Mouse (Mus musculus) hematopoietic multipotent progenitor cell, adult 10-12 weeks (in vitro differentiated cells): ENCODE measurements around the gene Fam71f2. TPM values are rescaled to one million over a fixed set of nuclear protein-coding genes. Genes with fewer than 3 reads are reported as not detected.

Source experiments
- polyA plus RNA-seq: library from polyadenylated mRNA; stranded (reverse); fragments of >175 nt; gene quantifications from 2 replicates; pipeline ENCODE4 v1.2.3, GENCODE M21; 2012; ENCODE audit warnings: low replicate concordance

Gene Fam71f2
- polyA plus RNA-seq, result 0.24 TPM in 1 of 2 replicates, not detected in the other

DNA sequence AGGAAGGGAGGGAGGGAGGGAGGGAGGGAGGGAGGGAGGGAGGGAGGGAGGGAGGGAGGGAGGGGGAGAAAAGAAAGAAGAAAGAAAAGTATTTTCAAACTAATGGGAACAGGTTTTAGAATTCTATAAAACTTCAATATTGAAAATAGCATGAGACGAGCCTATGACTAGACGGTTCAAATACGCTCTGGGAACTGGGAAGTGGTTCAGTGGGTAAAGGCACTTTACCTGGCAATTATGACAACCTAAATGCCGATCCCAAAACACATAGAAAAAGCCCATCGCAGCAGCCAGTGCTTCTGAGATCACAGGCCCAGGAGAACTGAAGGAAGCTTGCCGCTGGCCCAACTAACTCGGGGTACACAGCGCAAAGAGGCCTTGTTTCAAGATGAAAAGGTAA lies at the start of gene Fam71f2:
Fam71f2 (plus strand) TSS at position 301 of the 400 bp plus-strand sequence.

GRCm38 (mm10) chr6:29272312-29273072 lies 6.9 kb upstream of the Fam71f2 start, which contains the start of gene Hilpda:
TSS of gene Hilpda (plus strand) at chr6:29272488.

GRCm38 (mm10) chr6:29318879-29319278 lies 39.5 kb downstream of the Fam71f2 start, which contains the start of gene Fam71f1:
TSS of gene Fam71f1 (plus strand) at chr6:29319140.

Other genes with a start within 250 kb of the Fam71f2 start
- gene Lep, start 219.4 kb upstream of the Fam71f2 start, polyA plus RNA-seq, result not detected in 2 replicates
- 11.4 and 14.8 TPM in 2 replicates for gene Rbm28, start 114.6 kb upstream of the Fam71f2 start, polyA plus RNA-seq
- gene Prrt4, start 100.0 kb upstream of the Fam71f2 start, polyA plus RNA-seq, result 0.24 and 0.59 TPM in 2 replicates
- gene Impdh1, start 63.2 kb upstream of the Fam71f2 start, polyA plus RNA-seq, result 121 and 262 TPM in 2 replicates
- 22.1 and 32.0 TPM in 2 replicates for gene Hilpda, start 7.1 kb upstream of the Fam71f2 start, polyA plus RNA-seq
- gene Fam71f1, start 39.5 kb downstream of the Fam71f2 start, polyA plus RNA-seq, result not detected in 2 replicates
- gene Calu, start 68.5 kb downstream of the Fam71f2 start, polyA plus RNA-seq, result 4.2 and 22.3 TPM in 2 replicates
- not detected in 2 replicates for gene Opn1sw, start 108.9 kb downstream of the Fam71f2 start, polyA plus RNA-seq
- gene Ccdc136, start 116.7 kb downstream of the Fam71f2 start, polyA plus RNA-seq, result 0.17 and 0.56 TPM in 2 replicates
- gene Flnc, start 153.7 kb downstream of the Fam71f2 start, polyA plus RNA-seq, result 0.05 TPM in 1 of 2 replicates, not detected in the other
- gene Atp6v1f, start 188.1 kb downstream of the Fam71f2 start, polyA plus RNA-seq, result 64.0 and 358 TPM in 2 replicates
- gene Atp6v1fnb, start 191.8 kb downstream of the Fam71f2 start, polyA plus RNA-seq, result not detected in 2 replicates
- gene Kcp, start 228.4 kb downstream of the Fam71f2 start, polyA plus RNA-seq, result 0.47 and 0.99 TPM in 2 replicates
- gene Irf5, start 247.0 kb downstream of the Fam71f2 start, polyA plus RNA-seq, result 146 and 322 TPM in 2 replicates